Mouse (Mus musculus) forebrain, embryonic 11.5 days (tissue): Measurements from ENCODE around the gene Sik3. TPM values are rescaled to one million over a fixed set of nuclear protein-coding genes. Genes with fewer than 3 reads are reported as not detected.

Experiments
- ATAC-seq: fragments of 200-750 bp; cut with Nextera tagmentation; replicated peaks from 2 replicates; pipeline ENCODE4 v1.8.0; 2017; ENCODE audit warnings: moderate TSS enrichment; ENCODE audit not compliant: low FRiP score
- DNase-seq: peaks from one replicate; pipeline ENCODE4 v3.0.0-alpha.2; 2017; ENCODE audit warnings: low spot score
- H3K27ac ChIP-seq: fragments of 300-500 bp; sonication (generic); 2 replicates; pipeline ENCODE4 v1.5.1; 2014; ENCODE audit warnings: low read depth, low read length
- H3K27me3 ChIP-seq: fragments of 300-500 bp; sonication (generic); 2 replicates; pipeline ENCODE4 v1.6.1; 2014; ENCODE audit warnings: mild to moderate bottlenecking, low read length, mixed read lengths; ENCODE audit not compliant: control insufficient read depth, insufficient read depth
- H3K36me3 ChIP-seq: fragments of 300-500 bp; sonication (generic); 2 replicates; pipeline ENCODE4 v1.6.1; 2014; ENCODE audit warnings: mild to moderate bottlenecking, low read length, moderate library complexity, mixed read lengths; ENCODE audit not compliant: control insufficient read depth, insufficient read depth
- H3K4me1 ChIP-seq: fragments of 300-500 bp; sonication (generic); replicated peaks from 2 replicates; pipeline ENCODE4 v1.6.1; 2014; ENCODE audit warnings: low read length, mixed read lengths; ENCODE audit not compliant: control insufficient read depth, insufficient read depth
- H3K4me2 ChIP-seq: fragments of 300-500 bp; sonication (generic); 2 replicates; pipeline ENCODE4 v1.6.1; 2014; ENCODE audit warnings: low read depth, mild to moderate bottlenecking, low read length, moderate library complexity, mixed read lengths; ENCODE audit not compliant: severe bottlenecking
- H3K4me3 ChIP-seq: fragments of 300-500 bp; sonication (generic); 2 replicates; pipeline ENCODE4 v1.5.1; 2014; ENCODE audit warnings: low read depth, low read length
- H3K9ac ChIP-seq: fragments of 300-500 bp; sonication (generic); 2 replicates; pipeline ENCODE4 v1.6.1; 2014; ENCODE audit warnings: low read length
- H3K9me3 ChIP-seq: fragments of 300-500 bp; sonication (generic); 2 replicates; pipeline ENCODE4 v1.6.1; 2016; ENCODE audit warnings: low read length, mixed read lengths; ENCODE audit not compliant: control insufficient read depth
- WGBS: fragments of 180-500 bp; shearing (Covaris S2); extraction: QIAGEN DNeasy Blood & Tissue Kit; methylation state at CpG from one replicate; pipeline ENCODE4 v1.1.7; 2014; 5-methylcytosine and 5-hydroxymethylcytosine counted together
- polyA plus RNA-seq: library from polyadenylated mRNA; unstranded; fragments of >200 nt; fragmentation: Nextera tagmentation; extraction: Ambion mirVana; gene quantifications from 2 replicates; pipeline ENCODE4 v1.2.1, GENCODE M21; 2014

The Sik3 gene
- polyA plus RNA-seq, 1 experiment from 2014 or later, result 11.3 TPM

- DNase-seq (no peak), ATAC-seq (no peak)
- Histone ChIP-seq H3K36me3 (no peaks in the 10 kb centered on the region; the same call in 1 of the 2 replicates), H3K9ac (no peak overlapping the region), H3K4me2 (no peak overlapping the region), H3K27me3 (no peaks in the 10 kb centered on the region), H3K27ac (no peak overlapping the region), H3K9me3 (no peaks in the 10 kb centered on the region), H3K4me1 (no peaks in the 10 kb centered on the region), H3K4me3 (no peak overlapping the region)
- WGBS, result 83% methylated on average over 10 of the region's 10 CpGs
Observed at GRCm38 (mm10) chr9:46189381-46189780, 176.8 kb downstream of the Sik3 start.

- H3K9ac ChIP-seq, result no peak overlapping the region
- no peaks in the 10 kb centered on the region for H3K27me3 ChIP-seq
- no peaks in the 10 kb centered on the region for H3K9me3 ChIP-seq
- DNase-seq (no peak), ATAC-seq (no peak)
- 73% methylated on average over 8 of the region's 8 CpGs for WGBS
- no peak overlapping the region for H3K4me3 ChIP-seq
- H3K4me1 ChIP-seq, result no peaks in the 10 kb centered on the region
- no peak overlapping the region for H3K4me2 ChIP-seq
- no peak overlapping the region for H3K27ac ChIP-seq
- no peaks in the 10 kb centered on the region; the same call in 1 of the 2 replicates for H3K36me3 ChIP-seq
Observed at GRCm38 (mm10) chr9:46191234-46191633, 178.6 kb downstream of the Sik3 start.

- 33% methylated on average over 1 of the region's 1 CpGs for WGBS
- DNase-seq (no peak), ATAC-seq (no peak)
- Histone ChIP-seq H3K4me1 (no peaks in the 10 kb centered on the region), H3K4me2 (no peak overlapping the region), H3K9ac (no peak overlapping the region), H3K27me3 (no peaks in the 10 kb centered on the region), H3K9me3 (no peaks in the 10 kb centered on the region), H3K4me3 (no peak overlapping the region), H3K36me3 (no peaks in the 10 kb centered on the region; the same call in 1 of the 2 replicates), H3K27ac (no peak overlapping the region)
Observed at GRCm38 (mm10) chr9:46191644-46192043, 179.0 kb downstream of the Sik3 start.

- 86% methylated on average over 6 of the region's 6 CpGs for WGBS
Observed at GRCm38 (mm10) chr9:46192642-46193041, 180.0 kb downstream of the Sik3 start.

GRCm38 (mm10) chr9:46194809-46195208 lies 182.2 kb downstream of the Sik3 start:
- H3K27ac ChIP-seq, result no peak overlapping the region
- DNase-seq, result no peak
- no peak overlapping the region for H3K4me2 ChIP-seq
- WGBS, result 91% methylated on average over 9 of the region's 9 CpGs
- H3K36me3 ChIP-seq, result no peaks in the 10 kb centered on the region; the same call in 1 of the 2 replicates
- H3K9me3 ChIP-seq, result no peaks in the 10 kb centered on the region
- no peak overlapping the region for H3K4me3 ChIP-seq
- no peaks in the 10 kb centered on the region for H3K4me1 ChIP-seq
- no peak overlapping the region for H3K9ac ChIP-seq
- ATAC-seq, result no peak
- H3K27me3 ChIP-seq, result no peaks in the 10 kb centered on the region

More at GRCm38 (mm10) chr9:46192642-46193041, 180.0 kb downstream of the Sik3 start:
- H3K9me3 ChIP-seq, result no peaks in the 10 kb centered on the region
- DNase-seq (no peak), ATAC-seq (no peak)
- no peak overlapping the region for H3K27ac ChIP-seq
- no peak overlapping the region for H3K4me2 ChIP-seq
- H3K27me3 ChIP-seq, result no peaks in the 10 kb centered on the region
- no peaks in the 10 kb centered on the region; the same call in 1 of the 2 replicates for H3K36me3 ChIP-seq
- no peak overlapping the region for H3K9ac ChIP-seq
- no peak overlapping the region for H3K4me3 ChIP-seq
- H3K4me1 ChIP-seq, result no peaks in the 10 kb centered on the region

GRCm38 (mm10) chr9:46196699-46197169 lies 184.1 kb downstream of the Sik3 start:
- Histone ChIP-seq H3K9me3 (no peaks in the 10 kb centered on the region), H3K27me3 (no peaks in the 10 kb centered on the region), H3K36me3 (no peaks in the 10 kb centered on the region; the same call in 1 of the 2 replicates), H3K4me2 (no peak overlapping the region), H3K4me3 (no peak overlapping the region), H3K27ac (no peak overlapping the region), H3K4me1 (no peaks in the 10 kb centered on the region), H3K9ac (no peak overlapping the region)
- ATAC-seq, result no peak
- WGBS, result 85% methylated on average over 12 of the region's 12 CpGs
- DNase-seq, result no peak

GRCm38 (mm10) chr9:46198461-46198860 lies 185.8 kb downstream of the Sik3 start:
- Histone ChIP-seq H3K27me3 (no peaks in the 10 kb centered on the region), H3K27ac (no peak overlapping the region), H3K9ac (no peak overlapping the region), H3K4me3 (no peak overlapping the region), H3K4me1 (no peaks in the 10 kb centered on the region), H3K36me3 (no peaks in the 10 kb centered on the region; the same call in 1 of the 2 replicates), H3K4me2 (no peak overlapping the region), H3K9me3 (no peaks in the 10 kb centered on the region)
- no peak for DNase-seq
- 92% methylated on average over 9 of the region's 9 CpGs for WGBS
- no peak for ATAC-seq

GRCm38 (mm10) chr9:46198936-46199335 lies 186.3 kb downstream of the Sik3 start:
- no peak overlapping the region for H3K9ac ChIP-seq
- H3K4me3 ChIP-seq, result no peak overlapping the region
- DNase-seq (no peak), ATAC-seq (no peak)
- H3K27ac ChIP-seq, result no peak overlapping the region
- no peaks in the 10 kb centered on the region for H3K4me1 ChIP-seq
- WGBS, result 91% methylated on average over 7 of the region's 7 CpGs
- H3K9me3 ChIP-seq, result no peaks in the 10 kb centered on the region
- H3K4me2 ChIP-seq, result no peak overlapping the region
- no peaks in the 10 kb centered on the region; the same call in 1 of the 2 replicates for H3K36me3 ChIP-seq
- H3K27me3 ChIP-seq, result no peaks in the 10 kb centered on the region

- H3K9me3 ChIP-seq, result no peaks in the 10 kb centered on the region
- DNase-seq, result no peak
- no peaks in the 10 kb centered on the region for H3K4me1 ChIP-seq
- H3K27ac ChIP-seq, result no peak overlapping the region
- H3K36me3 ChIP-seq, result no peaks in the 10 kb centered on the region; the same call in 1 of the 2 replicates
- H3K4me3 ChIP-seq, result no peak overlapping the region
- 95% methylated on average over 2 of the region's 2 CpGs for WGBS
- no peak for ATAC-seq
- no peak overlapping the region for H3K4me2 ChIP-seq
- no peaks in the 10 kb centered on the region for H3K27me3 ChIP-seq
- H3K9ac ChIP-seq, result no peak overlapping the region
Observed at GRCm38 (mm10) chr9:46199609-46200008, 187.0 kb downstream of the Sik3 start.
